Mouse (Mus musculus) thymus, postnatal 0 days (tissue): Measurements from ENCODE around the gene Eed. TPM values are rescaled to one million over a fixed set of nuclear protein-coding genes. Genes with fewer than 3 reads are reported as not detected.

Experiments used
- DNase-seq: peaks from one replicate; pipeline ENCODE4 v3.0.0-alpha.2; 2015; ENCODE audit warnings: low spot score
- polyA plus RNA-seq: library from polyadenylated mRNA; unstranded; fragments of >200 nt; fragmentation: Nextera tagmentation; extraction: Ambion mirVana; gene quantifications from 2 replicates; pipeline ENCODE4 v1.2.1, GENCODE M21; 2015

The Eed gene
- polyA plus RNA-seq, 1 experiment from 2014 or later = 75.3 TPM

DNA sequence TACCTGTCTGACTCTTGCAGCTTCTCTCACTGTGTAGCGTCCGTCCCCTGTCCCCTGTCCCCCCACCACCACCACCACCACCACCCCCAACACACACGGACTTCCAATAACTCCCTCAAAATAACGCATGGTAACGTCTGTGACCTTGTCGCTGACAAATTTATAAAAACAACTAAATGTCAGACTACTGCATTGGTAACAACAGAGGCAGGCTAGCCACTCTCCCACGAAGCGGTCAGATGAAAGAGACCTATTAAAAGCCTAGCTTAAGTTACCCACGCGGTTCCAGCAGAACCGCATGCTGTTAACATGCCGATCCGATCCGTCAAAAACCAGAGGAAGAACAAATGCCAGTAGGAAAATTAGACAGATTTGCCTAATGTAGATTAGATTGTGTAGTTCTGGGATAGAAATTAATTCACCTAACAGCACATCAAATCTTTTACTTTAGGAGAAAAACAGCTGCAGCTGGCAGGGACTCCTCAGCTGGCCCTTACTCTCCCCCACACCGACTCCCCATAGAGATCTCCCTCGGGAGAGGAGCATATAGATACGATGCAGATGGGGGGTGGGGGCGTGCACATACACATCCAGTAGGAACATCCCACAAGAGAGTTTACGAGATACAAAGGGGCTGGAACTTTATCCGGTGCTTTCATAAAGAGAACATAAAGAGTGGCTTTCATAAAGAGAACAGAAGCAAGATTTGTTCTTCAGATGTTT lies 71.7 kb downstream of the Eed start:
- no peak for DNase-seq

DNA sequence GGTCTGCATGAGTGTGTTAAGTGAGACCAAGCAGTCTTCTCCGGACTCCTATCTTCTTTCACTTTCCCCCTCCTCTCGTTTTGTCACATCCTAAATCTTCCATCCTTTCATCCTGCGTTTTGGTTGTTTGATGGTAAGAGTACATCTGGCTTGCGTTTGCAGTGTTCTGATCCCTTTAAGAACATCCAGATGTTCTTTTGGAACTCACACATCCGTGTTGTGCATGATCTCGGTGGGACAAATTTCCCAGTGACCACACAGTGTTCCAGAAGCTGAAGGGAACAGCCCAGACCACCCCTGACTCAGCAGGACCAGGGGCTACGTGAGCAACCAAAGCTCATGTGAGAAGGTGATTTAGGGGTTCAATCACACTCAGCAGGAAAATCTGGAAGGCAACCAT lies 72.4 kb downstream of the Eed start:
- DNase-seq = no peak

DNA sequence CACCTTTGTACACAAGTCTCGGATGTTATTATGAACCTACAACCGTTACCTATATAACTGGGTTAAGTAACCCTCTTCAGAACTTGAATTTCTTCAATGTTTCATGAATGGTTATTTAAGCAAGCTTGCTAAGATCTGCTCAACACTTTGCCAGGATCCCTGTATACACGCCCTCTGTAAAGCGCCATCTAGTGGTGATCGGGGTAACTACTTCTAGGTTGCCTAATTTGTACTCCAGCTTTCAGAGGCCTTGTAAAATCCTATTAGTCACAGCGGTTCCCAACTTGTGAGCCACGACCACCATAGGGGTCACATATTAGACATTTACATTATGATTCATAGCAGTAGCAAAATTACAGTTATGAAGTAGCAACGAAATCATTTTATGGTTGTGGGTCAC lies 72.8 kb downstream of the Eed start:
- DNase-seq = peak; percentile 71

Other genes starting within 250 kb of the Eed start
- gene Ccdc81, start 77.4 kb downstream of the Eed start, polyA plus RNA-seq = 0.09 TPM in 2 replicates
- 152 and 183 TPM in 2 replicates for gene Hikeshi, start 39.8 kb downstream of the Eed start, polyA plus RNA-seq
- gene Picalm, start 149.2 kb upstream of the Eed start, polyA plus RNA-seq = 29.9 and 38.3 TPM in 2 replicates